Mouse (Mus musculus) embryonic facial prominence, embryonic 11.5 days (tissue): Measurements from ENCODE around the gene Slc16a2. TPM values are rescaled to one million over a fixed set of nuclear protein-coding genes. Genes with fewer than 3 reads are reported as not detected.
A peak's percentile ranks its signal among the peaks of the same experiment; 100 is the strongest.

Experiments used
- ATAC-seq: fragments of 200-750 bp; cut with Nextera tagmentation; replicated peaks from 2 replicates; pipeline ENCODE4 v1.8.0; 2017; ENCODE audit warnings: low read depth; ENCODE audit not compliant: insufficient number of reproducible peaks, low FRiP score, low TSS enrichment
- DNase-seq: peaks from one replicate; pipeline ENCODE4 v3.0.0-alpha.2; 2015; ENCODE audit warnings: low spot score
- H3K27ac ChIP-seq: fragments of 300-500 bp; sonication (generic); replicated peaks from 2 replicates; pipeline ENCODE4 v1.5.1; 2014; ENCODE audit warnings: mild to moderate bottlenecking, low read depth, low read length, control low read depth
- H3K27me3 ChIP-seq: fragments of 300-500 bp; sonication (generic); 2 replicates; pipeline ENCODE4 v1.6.1; 2014; ENCODE audit warnings: mild to moderate bottlenecking, low read length, moderate library complexity, mixed read lengths; ENCODE audit not compliant: control insufficient read depth, insufficient read depth
- H3K36me3 ChIP-seq: fragments of 300-500 bp; sonication (generic); replicated peaks from 2 replicates; pipeline ENCODE4 v1.6.1; 2014; ENCODE audit warnings: low read depth, mild to moderate bottlenecking, low read length, moderate library complexity, mixed read lengths; ENCODE audit not compliant: control insufficient read depth, insufficient read depth
- H3K4me1 ChIP-seq: fragments of 300-500 bp; sonication (generic); 2 replicates; pipeline ENCODE4 v1.6.1; 2014; ENCODE audit warnings: low read length, mixed read lengths; ENCODE audit not compliant: control insufficient read depth, insufficient read depth
- H3K4me2 ChIP-seq: fragments of 300-500 bp; sonication (generic); 2 replicates; pipeline ENCODE4 v1.6.1; 2014; ENCODE audit warnings: low read depth, mild to moderate bottlenecking, control low read depth, low read length, moderate library complexity
- H3K4me3 ChIP-seq: fragments of 300-500 bp; sonication (generic); 2 replicates; pipeline ENCODE4 v1.5.1; 2014; ENCODE audit warnings: low read depth, low read length, control low read depth
- H3K9ac ChIP-seq: fragments of 300-500 bp; sonication (generic); replicated peaks from 2 replicates; pipeline ENCODE4 v1.6.1; 2014; ENCODE audit warnings: mild to moderate bottlenecking, control low read depth, low read length
- H3K9me3 ChIP-seq: fragments of 300-500 bp; sonication (generic); replicated peaks from 2 replicates; pipeline ENCODE4 v1.6.1; 2016; ENCODE audit warnings: mild to moderate bottlenecking, low read length, inconsistent platforms, mixed read lengths; ENCODE audit not compliant: control insufficient read depth
- WGBS: fragments of 180-500 bp; shearing (Covaris S2); extraction: QIAGEN DNeasy Blood & Tissue Kit; methylation state at CpG from one replicate; pipeline ENCODE4 v1.1.7; 2014; 5-methylcytosine and 5-hydroxymethylcytosine counted together
- polyA plus RNA-seq: library from polyadenylated mRNA; unstranded; fragments of >200 nt; fragmentation: Nextera tagmentation; extraction: Ambion mirVana; gene quantifications from 2 replicates; pipeline ENCODE4 v1.2.1, GENCODE M21; 2014

Slc16a2 gene
- polyA plus RNA-seq, result 11.4 and 11.9 TPM in 2 replicates

DNA sequence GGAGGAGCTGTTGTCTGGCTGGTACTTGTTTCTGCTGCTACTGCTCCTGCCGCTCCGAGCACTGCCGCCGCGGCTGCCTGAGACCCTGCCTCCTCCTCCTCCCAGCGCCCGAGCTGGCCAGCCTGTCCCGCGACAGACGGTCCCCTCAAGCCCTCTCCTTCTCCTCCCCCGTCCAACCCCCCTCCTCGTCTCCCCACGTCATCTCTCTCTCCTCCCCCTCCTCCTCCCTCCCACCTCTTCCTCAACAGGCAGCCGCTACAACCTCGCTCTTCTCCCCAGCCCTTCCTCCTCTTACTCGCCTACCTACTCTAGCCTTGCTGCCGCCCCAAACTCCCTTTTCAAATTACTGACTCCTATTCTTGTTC lies at the start of gene Slc16a2:
TSS of gene Slc16a2 (minus strand) at position 152 of the 365 bp plus-strand sequence.
- H3K9me3 ChIP-seq, result no peaks in the 10 kb centered on the region
- peaks cover 5% of the 10 kb centered on the region for H3K27me3 ChIP-seq
- no peaks in the 10 kb centered on the region for H3K36me3 ChIP-seq
- DNase-seq, result peak; percentile 79
- H3K9ac ChIP-seq, result peak within 1 kb of the TSS; percentile 54
- peak within 1 kb of the TSS; percentile 67 for H3K27ac ChIP-seq
- peak within 1 kb of the TSS; percentile 47 for H3K4me3 ChIP-seq
- peak; percentile 85 for ATAC-seq
- peak within 1 kb of the TSS; percentile 76 for H3K4me2 ChIP-seq
- 8% methylated on average over 17 of the region's 17 CpGs for WGBS
- no peaks in the 10 kb centered on the region for H3K4me1 ChIP-seq

GRCm38 (mm10) chrX:103863502-103863901 lies 41.7 kb upstream of the Slc16a2 start:
- DNase-seq (no peak), ATAC-seq (no peak)
- 64% methylated on average over 2 of the region's 2 CpGs for WGBS
- no peaks in the 10 kb centered on the region for H3K4me1 ChIP-seq
- no peak overlapping the region for H3K9ac ChIP-seq
- no peak overlapping the region for H3K4me3 ChIP-seq
- H3K27me3 ChIP-seq, result peaks cover 2% of the 10 kb centered on the region; the same call in 1 of the 2 replicates
- no peaks in the 10 kb centered on the region for H3K9me3 ChIP-seq
- no peak overlapping the region for H3K27ac ChIP-seq
- H3K4me2 ChIP-seq, result no peak overlapping the region
- no peaks in the 10 kb centered on the region for H3K36me3 ChIP-seq

DNA sequence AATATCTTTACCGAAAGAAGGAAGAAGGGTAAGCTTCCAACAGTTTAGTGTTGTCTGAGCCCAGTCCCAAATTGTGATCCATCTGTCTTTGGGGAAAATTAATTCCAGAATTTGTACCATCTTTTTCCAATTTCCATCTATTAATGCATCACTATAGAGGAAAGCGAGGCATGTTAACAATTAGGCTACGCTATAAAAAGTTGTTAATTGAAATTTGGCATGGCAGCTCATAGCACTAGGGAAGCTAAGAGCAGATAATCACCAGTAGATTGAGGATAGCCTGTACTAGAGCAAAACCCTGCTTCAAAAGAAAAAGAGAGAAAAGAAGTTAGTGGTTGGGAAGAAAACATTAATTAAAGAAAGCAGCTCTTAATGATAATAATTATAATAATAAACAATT lies 41.1 kb upstream of the Slc16a2 start:
- H3K9me3 ChIP-seq, result no peaks in the 10 kb centered on the region
- no peak overlapping the region for H3K27ac ChIP-seq
- no peak overlapping the region for H3K9ac ChIP-seq
- no peak overlapping the region for H3K4me3 ChIP-seq
- WGBS, result 73% methylated on average over 3 of the region's 3 CpGs
- no peaks in the 10 kb centered on the region for H3K4me1 ChIP-seq
- DNase-seq (no peak), ATAC-seq (no peak)
- no peaks in the 10 kb centered on the region for H3K36me3 ChIP-seq
- H3K4me2 ChIP-seq, result no peak overlapping the region
- H3K27me3 ChIP-seq, result peaks cover 2% of the 10 kb centered on the region; the same call in 1 of the 2 replicates

- Histone ChIP-seq H3K27ac (no peak overlapping the region), H3K4me3 (no peak overlapping the region), H3K9me3 (no peaks in the 10 kb centered on the region), H3K4me1 (no peaks in the 10 kb centered on the region), H3K9ac (no peak overlapping the region), H3K36me3 (no peaks in the 10 kb centered on the region), H3K27me3 (0 out of 2 replicates have a peak, but pooled peaks cover 2% of the 10 kb centered on the region), H3K4me2 (no peak overlapping the region)
- WGBS, result 28% methylated on average over 2 of the region's 2 CpGs
- DNase-seq, result peak; percentile 45
- no peak for ATAC-seq
These were observed 23.5 kb upstream of the Slc16a2 start for GRCm38 (mm10) chrX:103845266-103845665.

- no peak overlapping the region for H3K4me2 ChIP-seq
- 77% methylated on average over 2 of the region's 2 CpGs for WGBS
- H3K36me3 ChIP-seq, result no peaks in the 10 kb centered on the region
- no peaks in the 10 kb centered on the region for H3K4me1 ChIP-seq
- no peaks in the 10 kb centered on the region for H3K9me3 ChIP-seq
- ATAC-seq (no peak), DNase-seq (no peak)
- no peak overlapping the region for H3K27ac ChIP-seq
- no peak overlapping the region for H3K4me3 ChIP-seq
- no peak overlapping the region for H3K9ac ChIP-seq
- peaks cover 2% of the 10 kb centered on the region; the same call in 1 of the 2 replicates for H3K27me3 ChIP-seq
These were observed 7.1 kb upstream of the Slc16a2 start for GRCm38 (mm10) chrX:103828836-103829235.

GRCm38 (mm10) chrX:103822271-103822811 lies 558 bp upstream of the Slc16a2 start:
- Histone ChIP-seq H3K27ac (peak overlapping the region; percentile 67), H3K36me3 (no peaks in the 10 kb centered on the region), H3K27me3 (peaks cover 5% of the 10 kb centered on the region), H3K4me1 (no peaks in the 10 kb centered on the region), H3K9ac (peak overlapping the region; percentile 54), H3K4me3 (peak overlapping the region; percentile 47), H3K4me2 (peak overlapping the region; percentile 76), H3K9me3 (no peaks in the 10 kb centered on the region)
- ATAC-seq, result peak; percentile 61
- DNase-seq, result peak; percentile 50
- 21% methylated on average over 17 of the region's 20 CpGs for WGBS

DNA sequence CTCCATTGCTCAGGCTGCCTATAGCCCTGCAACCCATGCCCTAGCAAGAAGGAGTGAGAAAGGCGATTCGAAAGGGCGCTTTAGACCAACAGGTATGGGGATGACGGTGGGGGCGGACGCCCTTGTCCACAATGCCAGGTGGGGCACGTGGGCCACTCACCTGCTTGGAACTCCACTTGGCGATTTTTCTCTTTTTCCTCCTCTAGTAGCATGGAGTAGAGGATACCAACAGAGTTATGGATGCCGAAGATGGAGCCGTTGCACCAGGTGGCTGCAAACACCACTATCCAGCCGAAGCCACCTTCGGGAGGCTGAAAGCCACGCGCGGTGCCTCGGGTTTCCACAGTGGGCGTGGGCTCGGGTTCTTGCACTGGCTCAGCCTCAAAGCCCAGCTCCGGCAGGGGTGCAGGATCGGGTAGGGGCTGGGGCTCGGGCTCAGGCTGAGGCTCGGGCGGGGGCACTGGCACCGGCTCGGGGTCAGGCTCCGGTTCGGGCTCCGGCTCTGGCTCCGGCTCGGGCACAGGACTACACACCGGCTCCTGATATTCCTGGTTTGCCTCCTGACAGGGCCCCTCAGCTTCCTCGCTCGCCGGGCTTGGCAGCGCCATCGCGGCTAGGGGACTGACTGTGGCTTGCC lies 470 bp downstream of the Slc16a2 start:
- WGBS, result 17% methylated on average over 30 of the region's 37 CpGs
- peak overlapping the region; percentile 76 for H3K4me2 ChIP-seq
- H3K36me3 ChIP-seq, result no peaks in the 10 kb centered on the region
- ATAC-seq (peak; percentile 55), DNase-seq (no peak)
- peak overlapping the region; percentile 50 for H3K9ac ChIP-seq
- peak overlapping the region; percentile 47 for H3K4me3 ChIP-seq
- H3K9me3 ChIP-seq, result no peaks in the 10 kb centered on the region
- H3K27ac ChIP-seq, result no peak overlapping the region
- no peaks in the 10 kb centered on the region for H3K4me1 ChIP-seq
- H3K27me3 ChIP-seq, result peaks cover 5% of the 10 kb centered on the region
